Comparison of ENCODE assay signal across 8 mouse cellular contexts in genomic region chr2:170401211-170401799, GRCm38 (mm10). TPM values are rescaled to one million over a fixed set of nuclear protein-coding genes. Genes with fewer than 3 reads are reported as not detected.
A peak's percentile ranks its signal among the peaks of the same experiment; 100 is the strongest.
DNase-seq lines count a peak whose midpoint lies in the region; ATAC-seq and TF ChIP-seq lines count a peak whose summit lies in the region.

No protein-coding gene starts in this region.

- H3K27ac ChIP-seq in CH12.LX (ENCODE audit: insufficient read depth, low read depth), result no peak overlapping the region
- H3K27ac ChIP-seq in forebrain, embryonic 15.5 days (replicated peaks), result peak overlapping the region; percentile 53
- H3K27ac ChIP-seq in lung, embryonic 14.5 days (ENCODE audit: low read depth), result peak overlapping the region; percentile 15; the same call in 1 of the 2 replicates
- H3K27ac ChIP-seq in olfactory bulb, adult 2 months (ENCODE audit: insufficient read depth, low read depth, low read length), result no peak overlapping the region
- no peak overlapping the region for H3K27ac ChIP-seq in thymus, adult 2 months (ENCODE audit: control insufficient read depth, insufficient read depth, low read length)

- intact Hi-C loops in heart, postnatal 36 days (cut with DNase I), result loop anchor here (1.0 to 2.0 kb wide), 2 partner anchors 46 to 285 kb away; no protein-coding TSS in a partner anchor

- peaks cover 3% of the 10 kb centered on the region for H3K9me3 ChIP-seq in CH12.LX (replicated peaks; ENCODE audit: low read length)
- H3K9me3 ChIP-seq in forebrain, embryonic 15.5 days, result no peaks in the 10 kb centered on the region
- H3K9me3 ChIP-seq in lung, embryonic 14.5 days (ENCODE audit: low read depth, low read length), result no peaks in the 10 kb centered on the region

- no peaks in the 10 kb centered on the region for H3K79me2 ChIP-seq in CH12.LX (replicated peaks; ENCODE audit: control insufficient read depth, extremely low read depth, insufficient read depth, poor library complexity, severe bottlenecking)

- TF ChIP-seq RAD21 in CH12.LX (IDR thresholded peaks at IDR 0.05; ENCODE audit: low read depth, low read length), result peak; percentile 88

- peaks cover 50% of the 10 kb centered on the region for H3K27me3 ChIP-seq in CH12.LX (replicated peaks)
- no peaks in the 10 kb centered on the region for H3K27me3 ChIP-seq in forebrain, embryonic 15.5 days
- H3K27me3 ChIP-seq in lung, embryonic 14.5 days (ENCODE audit: insufficient read depth, low read length), result no peaks in the 10 kb centered on the region
- H3K27me3 ChIP-seq in thymus, adult 2 months (ENCODE audit: control insufficient read depth, insufficient read depth, low read length), result no peaks in the 10 kb centered on the region

- H3K4me2 ChIP-seq in CH12.LX (ENCODE audit: insufficient read depth, low read depth, poor library complexity, severe bottlenecking), result peak overlapping the region; percentile 91
- peak overlapping the region; percentile 48 for H3K4me2 ChIP-seq in forebrain, embryonic 15.5 days (replicated peaks)
- peak overlapping the region; percentile 62 for H3K4me2 ChIP-seq in lung, embryonic 14.5 days

- peak; percentile 60 to 93; a peak in 3 of 4 replicates for TF ChIP-seq CTCF in CH12.LX (conservative IDR thresholded peaks at IDR 0.05 in 1 of 2, IDR thresholded peaks at IDR 0.05 in 1 of 2; ENCODE audit: low read depth in 2 of 2, low read length in 2 of 2)
- peak; percentile 98 for TF ChIP-seq CTCF in lung, embryonic 14.5 days (IDR thresholded peaks at IDR 0.05; ENCODE audit: low read depth)
- peak; percentile 88 for TF ChIP-seq CTCF in olfactory bulb, adult 2 months (IDR thresholded peaks at IDR 0.05; ENCODE audit: insufficient read depth, low read depth, low read length)
- peak; percentile 92 for TF ChIP-seq CTCF in thymus, adult 2 months (IDR thresholded peaks at IDR 0.05; ENCODE audit: borderline replicate concordance, control insufficient read depth, extremely low read depth, insufficient read depth, low read length, poor library complexity)

- in situ Hi-C loops in CH12.LX (cut with MboI; ENCODE audit: low pct_ligation_motif_present, low pct_unique_long_range_greater_than_20kb, low sequenced_read_pairs), result loop anchor here (5.0 kb wide), 1 partner anchor 39 kb away; no protein-coding TSS in a partner anchor

- WGBS in forebrain, embryonic 15.5 days, result under 1% methylated on average over 17 of the region's 17 CpGs
- 2% methylated on average over 17 of the region's 17 CpGs for WGBS in lung, embryonic 14.5 days
- 3% methylated on average over 17 of the region's 17 CpGs for WGBS in olfactory bulb, adult 2 months
- WGBS in thymus, adult 2 months, result 1% methylated on average over 17 of the region's 17 CpGs

- peak; percentile 62 for DNase-seq in CH12.LX (ENCODE audit: extremely low read depth)
- peak; percentile 22 for DNase-seq in c-Kit-positive CD71-positive TER-119-positive erythroid progenitor cells, embryonic 14.5 days (ENCODE audit: low spot score)
- peak; percentile 78 to 79 for DNase-seq in heart, postnatal 36 days
- peak; percentile 52 to 64 for DNase-seq in layer of hippocampus, adult 8-10 months (ENCODE audit: low spot score in 2 of 2)
- peak; percentile 89 for DNase-seq in lung, embryonic 14.5 days
- DNase-seq in thymus, adult 2 months, result peak; percentile 62

- TF ChIP-seq POLR2A in CH12.LX (IDR thresholded peaks at IDR 0.05; ENCODE audit: low read depth, low read length), result no peak
- TF ChIP-seq POLR2A in olfactory bulb, adult 2 months (IDR thresholded peaks at IDR 0.05; ENCODE audit: insufficient read depth, low read depth, low read length), result no peak
- no peak for TF ChIP-seq POLR2A in thymus, adult 2 months (IDR thresholded peaks at IDR 0.05; ENCODE audit: control insufficient read depth, extremely low read depth, insufficient read depth, low read length, poor library complexity)

- ATAC-seq in forebrain, embryonic 15.5 days (replicated peaks), result peak; percentile 62
- peak; percentile 63 for ATAC-seq in lung, embryonic 14.5 days (ENCODE audit: insufficient read depth)

- H3K4me1 ChIP-seq in CH12.LX (ENCODE audit: control insufficient read depth in 1 of 2, insufficient read depth in 2 of 2), result peaks cover 0 to 9% of the 10 kb centered on the region in 2 experiments; a peak in 2 of 4 replicates
- H3K4me1 ChIP-seq in forebrain, embryonic 15.5 days, result peaks cover 34% of the 10 kb centered on the region
- H3K4me1 ChIP-seq in lung, embryonic 14.5 days (ENCODE audit: insufficient read depth), result peaks cover 22% of the 10 kb centered on the region; the same call in 1 of the 2 replicates
- peaks cover 14% of the 10 kb centered on the region for H3K4me1 ChIP-seq in olfactory bulb, adult 2 months (ENCODE audit: control insufficient read depth, insufficient read depth, low read length)
- peaks cover 7% of the 10 kb centered on the region for H3K4me1 ChIP-seq in thymus, adult 2 months (replicated peaks; ENCODE audit: control insufficient read depth, insufficient read depth, low read length)

- H3K9ac ChIP-seq in CH12.LX (ENCODE audit: insufficient read depth, low read depth), result no peak overlapping the region
- H3K9ac ChIP-seq in forebrain, embryonic 15.5 days (replicated peaks), result peak overlapping the region; percentile 25
- H3K9ac ChIP-seq in lung, embryonic 14.5 days, result peak overlapping the region; percentile 47

- H3K36me3 ChIP-seq in CH12.LX (replicated peaks in 1 of 2; ENCODE audit: control insufficient read depth in 1 of 2, insufficient read depth in 1 of 2, low read length in 1 of 2), result no peaks in the 10 kb centered on the region
- H3K36me3 ChIP-seq in forebrain, embryonic 15.5 days, result no peaks in the 10 kb centered on the region
- no peaks in the 10 kb centered on the region for H3K36me3 ChIP-seq in lung, embryonic 14.5 days (ENCODE audit: insufficient read depth)
- H3K36me3 ChIP-seq in thymus, adult 2 months (ENCODE audit: control insufficient read depth, insufficient read depth, low read length), result no peaks in the 10 kb centered on the region

- dilution Hi-C loops in CH12.LX (cut with MboI; ENCODE audit: extremely low pct_ligation_motif_present, extremely low pct_unique_long_range_greater_than_20kb, low sequenced_read_pairs), result no loop called here

- no peak overlapping the region for H3K4me3 ChIP-seq in CH12.LX (replicated peaks in 1 of 3; ENCODE audit: low read depth in 2 of 3, low read length in 2 of 3, poor library complexity in 1 of 3)
- peak overlapping the region; percentile 28 for H3K4me3 ChIP-seq in forebrain, embryonic 15.5 days
- peak overlapping the region; percentile 30 for H3K4me3 ChIP-seq in lung, embryonic 14.5 days (ENCODE audit: low read depth, low read length)
- no peak overlapping the region for H3K4me3 ChIP-seq in olfactory bulb, adult 2 months (ENCODE audit: insufficient read depth, low read depth, low read length)
- H3K4me3 ChIP-seq in thymus, adult 2 months (ENCODE audit: control insufficient read depth, insufficient read depth, low read length), result no peak overlapping the region

- TF ChIP-seq EP300 in CH12.LX (IDR thresholded peaks at IDR 0.05; ENCODE audit: low read length), result no peak

TF ChIP-seq in CH12.LX, 34 proteins besides CTCF, POLR2A, EP300 and RAD21:
- no peak for TF ChIP-seq ZMIZ1 (IDR thresholded peaks at IDR 0.05; ENCODE audit: low read depth, low read length)
- peak; percentile 69 for TF ChIP-seq SMC3 (IDR thresholded peaks at IDR 0.05; ENCODE audit: low read depth, low read length)
- TF ChIP-seq E2F4 (IDR thresholded peaks at IDR 0.05; ENCODE audit: insufficient replicate concordance, low read depth, low read length), result no peak
- TF ChIP-seq MEF2A (IDR thresholded peaks at IDR 0.05; ENCODE audit: borderline replicate concordance, low read depth, low read length), result 0 out of 2 replicates have a peak, but pooled peaks have one; percentile 21
- no peak for TF ChIP-seq POLR2AphosphoS2 (IDR thresholded peaks at IDR 0.05; ENCODE audit: low read depth, low read length)
- TF ChIP-seq MYC (IDR thresholded peaks at IDR 0.05; ENCODE audit: low read depth, low read length), result no peak
- no peak for TF ChIP-seq CHD1 (IDR thresholded peaks at IDR 0.05; ENCODE audit: low read depth, low read length)
- TF ChIP-seq PAX5 (IDR thresholded peaks at IDR 0.05; ENCODE audit: low read length), result no peak
- TF ChIP-seq USF2 (conservative IDR thresholded peaks at IDR 0.05; ENCODE audit: low read depth, low read length), result no peak
- TF ChIP-seq BHLHE40 (IDR thresholded peaks at IDR 0.05; ENCODE audit: low read depth, low read length), result 0 out of 2 replicates have a peak, but pooled peaks have one; percentile 11
- TF ChIP-seq NELFE (IDR thresholded peaks at IDR 0.05; ENCODE audit: low read depth, low read length), result peak; percentile 15; the same call in 1 of the 2 replicates
- TF ChIP-seq MAFK (IDR thresholded peaks at IDR 0.05; ENCODE audit: insufficient replicate concordance, low read length), result no peak
- TF ChIP-seq USF1 (IDR thresholded peaks at IDR 0.05; ENCODE audit: low read depth, low read length), result no peak

RNA-seq across cellular contexts. Expression of gene Bcas1, which starts 26.3 kb away (rescaled TPM):
- total RNA-seq in CH12.LX (2012; rRNA removed) (0.17 TPM in 2 replicates), CH12.LX (2014; rRNA removed) (not detected in 2 replicates)
- 0.44 TPM in 1 of 2 replicates, not detected in the other for polyA plus RNA-seq in CH12.LX (2012; ENCODE audit: insufficient read length, low read depth)
- polyA plus RNA-seq in forebrain, embryonic 15.5 days (2015; fragmentation: Nextera tagmentation; extraction: Ambion mirVana), result 2.0 TPM in 2 replicates
- not detected for total RNA-seq in heart, postnatal 36 days (2021)
- 100 to 1,000 TPM in 1 of 4 experiments, 10 to 100 TPM in 3; 80.7 to 107 (median 88.1) TPM for total RNA-seq in layer of hippocampus, adult 8-10 months (2022)
- 0.65 and 1.4 TPM in 2 replicates for polyA plus RNA-seq in lung, embryonic 14.5 days (2014; fragmentation: Nextera tagmentation; extraction: Ambion mirVana)
- not detected in 2 replicates for polyA plus RNA-seq in olfactory bulb, adult 2 months (2012; ENCODE audit: insufficient read depth, insufficient read length, low replicate concordance, missing spikeins)
- 0.32 and 0.43 TPM in 2 replicates for polyA plus RNA-seq in thymus, adult 2 months (2012; rRNA removed)

Comparison
In these comparisons a context has a peak if more than half of its experiments do, and no peak if none do; other contexts are left out.
1. DNase-seq: peak in every context shown above with its lines; median percentile 89 in lung, embryonic 14.5 days; 78 in heart, postnatal 36 days; 62 in CH12.LX; 62 in thymus, adult 2 months; 58 in layer of hippocampus, adult 8-10 months; 22 in c-Kit-positive CD71-positive TER-119-positive erythroid progenitor cells, embryonic 14.5 days.
2. H3K27ac ChIP-seq: peak in forebrain, embryonic 15.5 days (single experiment) and lung, embryonic 14.5 days (single experiment); none in CH12.LX (single experiment), olfactory bulb, adult 2 months (single experiment) and thymus, adult 2 months (single experiment).
3. H3K4me3 ChIP-seq: peak in forebrain, embryonic 15.5 days (single experiment) and lung, embryonic 14.5 days (single experiment); none in CH12.LX (0 of 3), olfactory bulb, adult 2 months (single experiment) and thymus, adult 2 months (single experiment).
4. Peak in every context shown above with its lines, with median percentiles within 50 percentile points of each other: H3K4me2 ChIP-seq and CTCF ChIP-seq.